Mouse (Mus musculus) G1E-ER4 (cell line): ENCODE results near the gene Psmd8. TPM values are rescaled to one million over a fixed set of nuclear protein-coding genes. Genes with fewer than 3 reads are reported as not detected.

ENCODE experiments used
- GATA1 ChIP-seq: IDR thresholded peaks from one replicate; pipeline ENCODE4 v1.8.0; 2012; ENCODE audit warnings: low read length, inconsistent platforms
- polyA plus RNA-seq: library from polyadenylated mRNA; stranded (reverse); fragments of >175 nt; gene quantifications from 2 replicates; pipeline ENCODE4 v1.2.3, GENCODE M21; 2012

Gene Psmd8
- 131 and 197 TPM in 2 replicates for polyA plus RNA-seq

- no peak for TF ChIP-seq GATA1
Observed at GRCm38 (mm10) chr7:29180077-29180853, at the start of gene Psmd8. Gene Psmd8 (minus strand): TSS chr7:29180701.

DNA sequence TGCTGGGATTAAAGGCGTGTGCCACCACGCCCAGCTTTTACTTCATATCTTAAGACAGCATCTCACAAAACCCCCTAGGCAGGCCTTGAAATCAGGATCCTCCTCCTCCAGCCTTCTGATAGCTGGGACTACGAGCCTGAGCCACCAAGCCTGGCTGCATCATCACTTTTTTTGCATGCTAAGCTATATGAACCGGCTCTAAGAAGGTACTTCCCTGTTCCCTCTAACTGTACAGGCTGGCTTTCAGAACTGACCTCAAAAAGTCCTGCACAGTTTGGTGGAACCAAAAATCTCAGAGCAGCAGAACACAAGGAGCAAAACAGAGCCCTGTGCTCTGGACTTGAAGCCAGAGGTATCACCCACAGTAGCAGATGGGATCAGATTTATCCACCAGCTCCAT, 47.7 kb upstream of the Psmd8 start:
- no peak for TF ChIP-seq GATA1

DNA sequence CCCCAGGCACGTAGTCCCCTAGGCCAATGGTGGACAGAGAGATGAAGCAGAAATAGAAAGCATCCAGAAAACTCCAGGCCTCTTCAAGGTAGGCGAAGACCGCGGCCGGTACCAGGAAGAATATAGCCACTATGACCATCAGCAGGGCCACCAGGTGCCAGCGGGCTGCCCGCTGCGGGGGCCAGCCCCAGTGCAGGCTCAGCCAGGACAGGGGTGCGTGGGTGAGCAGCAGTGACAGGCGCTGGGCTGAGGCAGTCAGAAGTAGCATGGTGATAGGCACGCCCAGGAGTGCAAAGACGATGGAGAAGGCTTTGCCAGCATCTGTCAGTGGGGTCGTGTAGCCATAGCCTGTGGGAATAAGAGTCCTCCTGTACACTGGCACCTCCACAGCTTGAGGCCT, 45.0 kb upstream of the Psmd8 start:
- no peak for TF ChIP-seq GATA1

GRCm38 (mm10) chr7:29224756-29225394, 44.4 kb upstream of the Psmd8 start:
- TF ChIP-seq GATA1 = no peak

GRCm38 (mm10) chr7:29214846-29215245, 34.3 kb upstream of the Psmd8 start:
- no peak for TF ChIP-seq GATA1

GRCm38 (mm10) chr7:29214236-29214635, 33.7 kb upstream of the Psmd8 start:
- TF ChIP-seq GATA1 = no peak

- TF ChIP-seq GATA1 = no peak
Observed at GRCm38 (mm10) chr7:29213675-29214082, 33.2 kb upstream of the Psmd8 start, which contains the start of gene Catsperg1. Gene Catsperg1 (minus strand): TSS chr7:29214035.

- TF ChIP-seq GATA1 = no peak
Observed at GRCm38 (mm10) chr7:29212199-29212765, 31.8 kb upstream of the Psmd8 start.

- no peak for TF ChIP-seq GATA1
Observed at GRCm38 (mm10) chr7:29211415-29212198, 31.1 kb upstream of the Psmd8 start.

DNA sequence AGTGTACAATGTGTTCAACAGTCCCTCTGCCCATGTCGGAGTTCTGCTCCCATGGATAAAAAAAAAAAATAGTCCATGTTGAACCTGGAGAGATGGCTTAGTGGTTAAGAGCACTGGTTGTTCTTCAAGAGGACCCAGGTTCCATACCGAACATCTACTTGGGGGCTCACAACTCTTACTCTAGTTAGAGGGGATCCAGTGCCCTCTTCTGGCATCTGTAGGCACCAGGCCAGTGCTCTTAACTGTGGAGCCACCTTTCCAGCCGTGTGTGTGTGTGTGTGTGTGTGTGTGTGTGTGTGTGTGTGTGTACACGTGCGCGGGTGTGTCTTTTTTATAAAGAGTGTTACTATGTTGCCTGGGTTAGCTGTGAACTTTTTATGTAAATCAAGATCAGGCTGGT, 22.1 kb upstream of the Psmd8 start:
- no peak for TF ChIP-seq GATA1

DNA sequence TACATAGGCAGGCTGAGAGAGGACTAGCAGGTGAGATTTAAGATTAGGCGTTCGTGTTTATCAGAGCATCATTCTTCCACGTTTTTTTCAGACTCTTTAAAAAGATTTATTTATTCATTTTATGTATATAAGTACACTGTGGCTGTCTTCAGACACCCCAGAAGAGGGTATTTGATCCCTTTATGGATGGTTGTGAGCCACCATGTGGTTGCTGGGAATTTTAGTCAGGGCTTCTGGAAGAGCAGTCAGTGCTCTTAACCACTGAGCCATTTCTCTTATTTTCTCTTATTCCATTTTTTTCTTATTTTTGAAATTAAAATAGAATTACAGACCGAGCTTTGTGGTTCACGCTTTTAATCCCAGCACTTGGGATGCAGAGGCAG, 344 bp upstream of the Psmd8 start:
- TF ChIP-seq GATA1 = no peak

- no peak for TF ChIP-seq GATA1
Observed at GRCm38 (mm10) chr7:29179323-29179722, 1.2 kb downstream of the Psmd8 start.

- TF ChIP-seq GATA1 = no peak
Observed at GRCm38 (mm10) chr7:29178106-29178505, 2.4 kb downstream of the Psmd8 start.

- TF ChIP-seq GATA1 = no peak
Observed at GRCm38 (mm10) chr7:29172390-29173016, 8.0 kb downstream of the Psmd8 start.

GRCm38 (mm10) chr7:29171562-29172097, 8.9 kb downstream of the Psmd8 start:
- no peak for TF ChIP-seq GATA1
